In the genomic region with DNA sequence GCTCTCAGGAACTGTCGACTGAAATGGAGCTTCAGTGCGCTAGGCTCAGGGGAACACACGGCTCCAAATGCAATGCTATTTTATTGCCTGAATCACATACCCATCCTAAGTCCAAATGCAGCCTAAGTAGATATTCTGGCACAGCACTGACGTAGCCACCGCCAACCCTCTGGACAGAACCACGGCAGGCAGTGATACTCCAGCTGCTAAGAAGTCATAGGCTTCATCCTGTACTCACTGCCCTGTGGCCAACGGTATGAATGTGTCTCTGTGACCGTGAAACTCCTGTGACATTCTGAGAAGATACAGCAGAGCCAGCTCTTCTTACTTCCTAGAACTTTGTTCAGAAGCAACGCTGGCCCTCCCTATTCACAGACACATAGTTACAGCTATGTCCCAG, we compare ENCODE assay signal across 20 mouse cellular contexts. TPM values are rescaled to one million over a fixed set of nuclear protein-coding genes. Genes with fewer than 3 reads are reported as not detected.
"Had no signal": no experiment of that assay in that cellular context is flagged by ENCODE, and none has a peak within 500 bp of the region (broad histone marks: within the 10 kb centered on the region; RNA-seq: fewer than 3 reads in every experiment).

No protein-coding gene starts in this region.

- H3K9me3 ChIP-seq: limb, embryonic 12.5 days; liver, embryonic 13.5 days; lung, embryonic 15.5 days; megakaryocyte, embryonic 14.5 days; neural tube, embryonic 13.5 days; stomach, embryonic 15.5 days had no signal

- DNase-seq: kidney, postnatal 25 days; liver; liver, embryonic 13.5 days; liver, postnatal 0 days; lung, postnatal 14 days; retina, postnatal 1 day; right cerebral cortex, postnatal 4 days; thymus, adult 2 months; thymus, postnatal 25 days had no signal

- H3K4me2 ChIP-seq: limb, embryonic 12.5 days; liver, embryonic 13.5 days; lung, embryonic 15.5 days; midbrain, embryonic 11.5 days; neural tube, embryonic 13.5 days; stomach, embryonic 15.5 days had no signal

- H3K27me3 ChIP-seq: limb, embryonic 12.5 days; liver, embryonic 13.5 days; lung, embryonic 15.5 days; megakaryocyte, embryonic 14.5 days; neural tube, embryonic 13.5 days; stomach, embryonic 15.5 days had no signal

- H3K4me3 ChIP-seq: limb, embryonic 12.5 days; liver, embryonic 13.5 days; lung, embryonic 15.5 days; megakaryocyte, embryonic 14.5 days; neural tube, embryonic 13.5 days; stomach, embryonic 15.5 days had no signal

- H3K9ac ChIP-seq: limb, embryonic 12.5 days; liver, embryonic 13.5 days; liver, postnatal 0 days; lung, embryonic 15.5 days; neural tube, embryonic 13.5 days; stomach, embryonic 15.5 days had no signal

- H3K27ac ChIP-seq: limb, embryonic 12.5 days; liver, embryonic 13.5 days; lung, embryonic 15.5 days; macrophage; neural tube, embryonic 13.5 days; stomach, embryonic 15.5 days had no signal

- ATAC-seq: liver, postnatal 0 days; midbrain, embryonic 16.5 days had no signal

- H3K4me1 ChIP-seq: lung, embryonic 15.5 days; neural tube, embryonic 13.5 days; stomach, embryonic 15.5 days had no signal

RNA-seq across cellular contexts. Expression of a gene that starts 27.2 kb away (rescaled TPM):
- total RNA-seq: layer of hippocampus, postnatal 10 days had no signal
- polyA plus RNA-seq: liver, embryonic 13.5 days; liver, postnatal 0 days; macrophage; spleen, adult 2 months had no signal

RNA-seq across cellular contexts. Expression of a gene that starts 53.9 kb away (rescaled TPM):
- polyA plus RNA-seq: limb, embryonic 12.5 days; liver, embryonic 13.5 days; liver, postnatal 0 days; lung, embryonic 15.5 days; midbrain, embryonic 11.5 days; midbrain, embryonic 16.5 days; neural tube, embryonic 13.5 days; stomach, embryonic 15.5 days; urinary bladder, adult 2 months had no signal
